Mouse (Mus musculus) Muller cell, postnatal 12 days (primary cell): Measurements from ENCODE around the gene Elob.

ENCODE experiments used
- DNase-seq: peaks from one replicate; pipeline ENCODE4 v3.0.0-alpha.2; 2015; ENCODE audit errors: inconsistent ontology term

Gene Elob

DNA sequence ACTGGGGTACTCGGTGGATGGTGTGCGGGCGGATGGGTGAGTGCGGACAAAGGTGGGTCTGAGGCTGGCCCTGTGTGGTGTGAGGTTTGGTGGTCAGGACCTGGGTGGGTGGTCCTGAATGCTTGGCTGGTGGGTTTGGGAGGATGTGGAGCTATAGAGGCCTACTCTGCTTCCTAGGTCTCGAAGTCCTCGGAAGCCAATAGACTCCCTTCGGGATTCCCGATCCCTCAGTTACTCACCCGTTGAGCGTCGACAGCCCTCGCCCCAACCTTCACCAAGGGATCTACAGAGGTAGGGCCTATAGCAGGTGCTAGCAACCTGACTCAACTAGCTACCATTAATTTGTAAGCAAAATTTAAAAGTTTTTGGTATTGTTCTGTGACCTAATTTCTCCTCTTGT lies 5.3 kb downstream of the Elob start:
- DNase-seq: no peak

DNA sequence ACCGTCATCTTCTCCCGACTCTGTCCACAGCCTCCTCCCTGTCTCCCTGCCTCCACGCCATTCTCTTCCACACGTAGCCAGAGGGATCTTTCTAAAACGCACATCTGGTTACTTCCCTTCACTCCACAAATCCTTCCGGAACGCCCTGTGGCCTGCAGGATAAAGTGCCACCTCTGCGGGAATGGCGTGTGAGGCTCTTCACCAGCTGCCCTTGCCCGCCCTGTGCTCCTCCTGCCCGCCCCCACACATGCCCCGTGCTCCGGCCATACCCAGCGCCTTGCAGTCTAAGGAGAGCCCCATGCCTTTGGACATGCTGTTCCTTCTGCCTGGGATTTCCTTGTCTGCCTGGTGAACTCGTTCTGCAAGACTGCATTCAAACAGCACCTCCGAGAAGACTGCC lies 5.9 kb downstream of the Elob start:
- no peak for DNase-seq

DNA sequence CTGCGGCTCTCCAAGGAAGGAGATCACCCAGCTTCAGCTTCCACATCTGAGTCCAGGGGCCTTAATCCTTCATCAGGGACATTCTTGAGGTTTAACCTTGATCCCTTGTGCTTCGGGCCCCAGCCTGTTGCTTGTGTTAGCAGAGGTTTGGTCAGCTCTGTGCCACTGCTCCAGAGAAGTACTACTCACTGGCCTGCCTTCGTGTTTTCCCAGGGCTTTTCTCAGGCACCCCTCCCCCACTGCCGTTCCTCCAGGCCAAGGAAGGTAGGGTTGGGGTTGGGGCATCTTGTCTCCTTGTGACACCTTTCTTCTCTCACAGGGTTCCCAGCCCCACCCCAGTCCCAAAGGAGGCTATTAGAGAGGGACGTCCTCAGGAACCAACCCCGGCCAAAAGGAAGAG lies 6.8 kb downstream of the Elob start:
- DNase-seq: no peak

- DNase-seq: no peak
Measured at GRCm38 (mm10) chr17:23820731-23821130, 8.2 kb downstream of the Elob start.

GRCm38 (mm10) chr17:23819235-23819634 lies 9.7 kb downstream of the Elob start:
- no peak for DNase-seq

DNA sequence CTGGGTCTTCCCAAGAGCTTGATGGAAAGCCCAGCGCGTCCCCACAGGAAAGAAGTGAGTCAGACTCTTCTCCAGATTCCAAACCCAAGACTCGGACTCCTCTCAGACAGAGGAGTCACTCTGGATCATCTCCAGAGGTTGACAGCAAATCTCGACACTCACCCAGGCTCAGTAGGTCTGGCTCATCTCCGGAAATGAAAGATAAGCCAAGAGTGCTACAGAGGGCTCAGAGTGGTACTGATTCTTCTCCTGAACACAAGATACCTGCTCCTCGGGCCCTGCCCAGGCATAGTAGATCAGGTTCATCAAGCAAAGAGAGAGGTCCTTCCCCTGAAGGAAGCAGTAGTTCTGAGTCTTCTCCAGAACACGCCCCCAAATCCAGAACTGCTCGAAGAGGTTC lies 10.4 kb downstream of the Elob start:
- DNase-seq: no peak

- no peak for DNase-seq
Measured at GRCm38 (mm10) chr17:23815641-23816040, 13.3 kb downstream of the Elob start.

DNA sequence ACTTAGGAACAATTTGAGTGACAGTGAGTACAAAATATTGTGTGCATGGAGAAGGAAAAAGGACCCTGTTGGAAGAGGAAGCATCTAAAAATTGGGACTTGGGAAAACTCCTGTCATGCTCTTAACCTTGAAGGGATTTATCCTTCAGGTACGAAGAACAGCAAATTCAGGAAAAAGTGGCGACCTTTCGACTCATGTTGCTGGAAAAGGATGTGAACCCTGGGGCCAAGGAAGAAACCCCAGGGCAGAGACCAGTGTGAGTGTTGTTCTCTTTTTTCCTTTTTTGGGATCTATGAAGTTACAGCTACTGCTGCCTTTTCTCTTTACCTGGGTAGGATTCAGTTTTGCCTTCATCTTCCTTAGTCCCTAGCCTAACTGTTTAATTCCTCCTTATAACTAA lies 21.0 kb downstream of the Elob start:
- DNase-seq: no peak

DNA sequence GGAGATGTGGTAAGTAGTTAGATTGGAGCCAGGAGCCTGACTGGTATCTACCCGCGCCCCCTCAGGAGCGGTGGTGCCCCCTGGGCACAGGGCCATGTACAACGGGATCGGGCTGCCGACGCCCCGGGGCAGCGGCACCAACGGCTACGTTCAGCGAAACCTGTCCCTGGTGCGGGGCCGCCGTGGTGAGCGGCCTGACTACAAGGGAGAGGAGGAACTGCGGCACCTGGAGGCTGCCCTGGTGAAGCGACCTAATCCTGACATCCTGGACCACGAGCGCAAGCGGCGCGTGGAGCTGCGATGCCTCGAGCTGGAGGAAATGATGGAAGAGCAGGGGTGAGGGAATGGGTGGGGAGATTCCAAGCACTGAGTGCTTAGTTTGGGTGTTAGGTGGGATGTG lies 22.1 kb downstream of the Elob start:
- DNase-seq: no peak

GRCm38 (mm10) chr17:23804426-23805085 lies 24.4 kb downstream of the Elob start:
- peak; percentile 65 for DNase-seq

GRCm38 (mm10) chr17:23803366-23804041 lies 25.4 kb downstream of the Elob start:
- peak; percentile 92 for DNase-seq

DNA sequence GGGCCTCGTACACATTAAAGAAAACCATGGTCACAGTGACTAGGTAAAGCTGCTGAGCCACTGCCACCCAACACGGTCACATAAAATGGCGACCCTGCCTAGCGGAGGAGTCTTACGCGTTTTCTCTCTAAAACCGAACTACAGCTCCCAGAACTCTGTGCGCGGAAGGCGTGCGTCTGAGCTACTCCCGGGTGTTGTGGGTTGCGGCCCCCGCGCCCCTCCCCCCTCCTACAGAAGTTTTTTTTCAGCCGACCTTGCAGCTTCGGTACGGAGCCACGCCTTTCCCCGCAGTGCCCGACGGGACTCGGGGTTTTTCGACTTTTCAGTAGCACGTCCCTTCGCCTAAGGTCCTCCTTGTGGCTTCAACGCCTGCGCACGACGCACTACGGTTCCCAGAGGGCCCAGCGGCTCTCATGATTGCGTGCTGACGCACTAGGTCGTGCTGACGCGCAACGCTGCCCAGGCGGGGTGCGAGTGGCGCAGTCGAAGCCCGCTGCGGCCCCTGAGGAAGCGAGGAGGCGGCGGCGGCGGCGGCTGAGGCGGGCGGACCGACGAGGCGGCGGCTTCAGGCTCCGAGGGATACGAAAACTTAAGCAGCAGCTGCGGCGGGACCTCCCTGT lies 26.1 kb downstream of the Elob start:
- peak; percentile 100 for DNase-seq

DNA sequence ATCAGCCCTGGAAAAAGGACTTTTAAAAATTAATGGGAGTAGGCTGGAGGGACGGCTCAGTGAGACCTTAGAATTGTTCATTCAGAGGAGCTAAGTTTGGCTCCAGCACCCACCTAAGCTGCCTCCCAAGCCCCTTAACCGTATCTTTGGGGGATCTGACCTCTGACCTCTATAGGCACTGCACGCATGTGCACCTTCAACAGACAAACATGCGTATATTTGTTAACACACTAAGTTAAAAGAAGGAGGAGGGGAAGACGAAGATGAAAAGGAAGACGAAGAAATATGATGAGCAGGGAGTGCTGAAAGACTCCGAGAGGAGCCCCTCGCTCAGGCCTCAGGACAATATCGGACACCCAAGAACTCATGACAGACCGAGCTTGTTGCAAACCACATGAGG lies 27.3 kb downstream of the Elob start:
- DNase-seq: no peak

DNA sequence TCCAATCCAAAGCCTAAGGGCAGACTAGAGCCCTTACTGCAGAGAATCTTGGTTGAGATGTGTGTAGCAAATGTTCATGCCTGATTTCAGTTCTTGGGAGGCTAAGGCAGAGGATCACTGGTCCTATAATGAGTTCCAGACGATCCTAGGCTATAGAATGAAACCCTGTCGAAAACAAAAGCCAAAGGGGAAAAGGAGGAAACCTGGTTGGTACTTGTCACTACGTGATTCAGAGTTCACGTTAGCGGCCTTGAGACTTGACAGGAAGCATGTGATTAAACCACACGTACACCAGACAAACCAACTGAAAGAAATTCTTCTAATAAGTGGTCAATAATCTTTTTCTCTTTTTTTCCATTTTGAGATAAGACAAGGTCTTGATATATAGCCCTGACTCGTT lies 31.6 kb downstream of the Elob start:
- no peak for DNase-seq

GRCm38 (mm10) chr17:23795323-23795722 lies 33.6 kb downstream of the Elob start:
- no peak for DNase-seq

DNA sequence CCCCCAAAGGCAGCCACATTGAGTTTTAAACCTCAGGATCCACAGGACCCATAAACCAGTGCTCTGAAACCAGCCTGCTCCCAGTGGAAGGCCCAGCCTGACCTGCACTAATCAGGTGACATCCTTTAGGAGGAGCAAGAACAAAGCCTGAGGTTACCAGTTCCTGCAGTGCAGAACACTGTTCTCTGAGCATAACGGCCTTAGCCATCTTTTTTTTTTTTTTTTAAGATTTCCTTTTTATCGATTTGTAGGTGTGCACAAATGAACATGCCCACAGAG lies 37.9 kb downstream of the Elob start:
- no peak for DNase-seq

- DNase-seq: peak; percentile 64
Measured at GRCm38 (mm10) chr17:23790269-23791078, 38.5 kb downstream of the Elob start, which contains the start of gene Srrm2. Srrm2 (plus strand) TSS chr17:23790532.

DNA sequence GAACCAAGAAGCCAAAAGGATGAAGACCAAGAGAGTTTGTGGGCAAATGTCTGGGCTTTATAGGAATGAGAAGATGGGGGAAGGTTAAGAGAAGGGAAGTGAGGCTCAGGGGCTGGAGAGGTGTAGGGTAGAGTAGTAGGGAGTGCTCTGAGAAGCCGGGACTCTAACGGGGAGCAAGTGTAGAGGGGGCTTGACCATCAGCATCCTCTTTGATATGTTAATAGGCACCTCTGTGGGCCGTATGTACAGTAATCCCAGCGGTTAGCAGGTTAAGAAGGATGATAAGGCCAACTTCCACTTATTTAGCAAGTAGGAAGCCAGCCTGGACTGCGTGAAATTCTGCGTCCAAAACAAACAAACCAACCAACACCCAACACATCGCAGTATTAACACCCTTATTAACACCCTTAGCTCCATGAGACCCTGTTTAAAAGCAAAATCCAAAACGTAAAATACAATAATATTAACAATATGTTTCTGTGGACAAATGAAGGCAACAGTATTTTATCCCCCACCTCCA lies 39.1 kb downstream of the Elob start:
- no peak for DNase-seq

GRCm38 (mm10) chr17:23788973-23789372 lies 40.0 kb downstream of the Elob start:
- DNase-seq: no peak

DNA sequence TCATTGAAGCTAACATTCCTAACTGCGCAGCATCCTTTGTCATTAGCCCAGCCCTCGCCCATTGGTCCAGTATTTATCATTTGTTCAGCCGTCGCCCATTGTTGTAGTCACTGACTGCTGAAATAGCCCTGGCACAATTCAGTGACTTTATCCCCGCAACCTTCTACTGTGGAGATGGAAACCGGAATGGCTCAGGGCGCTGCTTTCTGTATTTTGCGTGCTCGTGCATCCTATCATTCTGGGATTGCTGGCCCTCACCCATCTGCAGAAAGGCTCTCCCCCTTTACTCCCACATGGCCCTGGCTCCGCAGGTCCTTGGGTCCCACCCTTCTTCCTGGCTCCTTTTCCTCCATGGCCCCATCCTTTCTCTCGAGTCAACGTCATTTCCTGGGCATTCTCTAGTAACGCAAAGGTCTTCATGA lies 42.4 kb downstream of the Elob start:
- no peak for DNase-seq

DNA sequence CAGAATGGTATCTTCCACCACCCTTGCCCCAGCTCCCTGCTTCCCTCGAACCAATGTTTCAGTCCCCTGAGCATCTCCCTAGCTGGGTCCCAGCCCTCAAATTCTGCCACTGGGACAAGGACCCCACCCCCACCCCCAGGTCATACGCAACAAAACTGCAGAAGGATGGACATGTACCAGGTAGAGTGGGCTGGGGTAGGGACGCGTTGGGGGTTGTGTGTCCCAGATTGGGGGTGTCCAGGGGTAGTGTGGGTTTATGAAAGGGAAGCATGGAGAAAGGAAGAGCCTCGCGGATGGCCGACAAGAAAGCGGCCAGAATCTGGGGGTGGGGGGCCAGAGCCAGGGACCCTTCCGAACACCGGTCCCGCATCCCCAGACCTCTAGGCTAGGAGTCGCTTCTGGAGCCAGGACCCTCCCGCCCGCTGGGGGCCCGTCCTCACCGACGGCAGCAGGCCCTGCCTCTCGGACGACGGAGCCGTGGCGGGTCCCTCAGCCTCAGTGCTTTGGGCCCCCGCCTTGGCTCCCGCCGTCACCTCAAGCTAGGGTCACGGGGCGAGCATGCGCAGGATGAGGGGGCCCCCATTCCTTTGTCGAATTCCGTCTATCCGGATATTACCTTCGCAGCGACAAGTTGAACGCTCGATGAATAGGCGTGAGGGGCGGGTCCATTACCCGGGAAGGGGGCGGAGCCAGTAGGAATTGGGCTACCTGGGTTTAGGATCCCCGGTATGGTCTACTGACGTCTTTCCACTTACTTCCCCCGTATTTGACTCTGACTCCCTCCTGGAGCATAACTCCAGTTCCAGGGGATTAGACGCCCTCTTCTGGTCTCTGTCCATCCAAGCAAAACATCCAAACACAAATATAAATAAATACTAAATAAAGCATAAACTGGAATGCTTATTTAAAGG lies 43.1 kb downstream of the Elob start, which contains the start of gene Flywch2:
Gene Flywch2 (minus strand): TSS at position 521 of the 911 bp plus-strand sequence.
- DNase-seq: peak; percentile 81
